Mouse (Mus musculus) CH12.LX (cell line): ENCODE measurements at regions not wholly inside any gene's neighbourhood (a gene's known extent, or its start where the extent isn't known, plus 50 kb on each side); places are given as distances from the start of the nearest gene placed in this dataset.

ENCODE experiments used
- DNase-seq: peaks from one replicate; pipeline ENCODE4 v3.0.0-alpha.2; 2013; ENCODE audit errors: extremely low read depth
- H3K27ac ChIP-seq: 2 replicates; pipeline ENCODE4 v1.5.1; 2012; ENCODE audit warnings: low read depth, mild to moderate bottlenecking, control low read depth, moderate library complexity; ENCODE audit not compliant: insufficient read depth
- H3K27me3 ChIP-seq: replicated peaks from 2 replicates; pipeline ENCODE3; 2012; ENCODE audit warnings: inconsistent platforms
- H3K36me3 ChIP-seq, 2 experiments: replicated peaks in 1 of 2; 2 replicates each; pipeline versions ENCODE3 to v1.6.1; 2012; ENCODE audit warnings: inconsistent platforms in 1 of 2, low read length in 1 of 2, mild to moderate bottlenecking in 1 of 2, mixed read lengths in 1 of 2, moderate library complexity in 1 of 2; ENCODE audit not compliant: control insufficient read depth in 1 of 2, insufficient read depth in 1 of 2
- H3K4me1 ChIP-seq, 2 experiments: 2 replicates each; pipeline ENCODE4 v1.6.1; 2012; ENCODE audit warnings: inconsistent platforms in 1 of 2, moderate library complexity in 1 of 2; ENCODE audit not compliant: insufficient read depth in 2 of 2, control insufficient read depth in 1 of 2
- H3K4me2 ChIP-seq: 2 replicates; pipeline ENCODE4 v1.6.1; 2012; ENCODE audit warnings: low read depth, mild to moderate bottlenecking, control low read depth; ENCODE audit not compliant: poor library complexity, insufficient read depth, severe bottlenecking
- H3K4me3 ChIP-seq, 3 experiments: fragments of 150-350 bp in 1 of 3; sonication (generic) in 1 of 3; replicated peaks in 1 of 3; 2 replicates each; pipeline versions ENCODE3 to v1.5.1; 2011 to 2012; ENCODE audit warnings: low read depth in 2 of 3, low read length in 2 of 3, mild to moderate bottlenecking in 2 of 3, moderate library complexity in 2 of 3, control low read depth in 1 of 3, improper control_type of control experiment in 1 of 3, inconsistent platforms in 1 of 3, mixed read lengths in 1 of 3; ENCODE audit not compliant: poor library complexity in 1 of 3
- H3K79me2 ChIP-seq: replicated peaks from 2 replicates; pipeline ENCODE4 v1.6.1; 2012; ENCODE audit warnings: mild to moderate bottlenecking, moderate library complexity; ENCODE audit not compliant: control insufficient read depth, poor library complexity, insufficient read depth, severe bottlenecking; ENCODE audit errors: extremely low read depth
- H3K9ac ChIP-seq: 2 replicates; pipeline ENCODE4 v1.6.1; 2012; ENCODE audit warnings: low read depth, mild to moderate bottlenecking, control low read depth, moderate library complexity; ENCODE audit not compliant: insufficient read depth
- H3K9me3 ChIP-seq: replicated peaks from 2 replicates; pipeline ENCODE3; 2012; ENCODE audit warnings: low read length, inconsistent platforms, mixed read lengths
- CHD2 ChIP-seq: IDR thresholded peaks from 2 replicates; pipeline ENCODE4 v1.6.1; 2011; ENCODE audit warnings: low read length, improper control_type of control experiment
- CTCF ChIP-seq, 2 experiments: IDR thresholded peaks in 1 of 2; conservative IDR thresholded peaks in 1 of 2; 2 replicates each; pipeline ENCODE4 v1.5.1; 2011 to 2012; ENCODE audit warnings: low read depth in 2 of 2, low read length in 2 of 2, improper control_type of control experiment in 1 of 2, inconsistent platforms in 1 of 2, mild to moderate bottlenecking in 1 of 2, moderate library complexity in 1 of 2
- E2F4 ChIP-seq: IDR thresholded peaks from 2 replicates; pipeline ENCODE4 v1.6.1; 2011; ENCODE audit warnings: low read depth, low read length, improper control_type of control experiment; ENCODE audit not compliant: insufficient replicate concordance
- EP300 ChIP-seq: IDR thresholded peaks from 2 replicates; pipeline ENCODE4 v1.6.1; 2011; ENCODE audit warnings: low read length, improper control_type of control experiment
- GABPA ChIP-seq: IDR thresholded peaks from 2 replicates; pipeline ENCODE4 v1.6.1; 2012; ENCODE audit warnings: low read depth, low read length, improper control_type of control experiment, inconsistent platforms; ENCODE audit not compliant: insufficient replicate concordance
- HCFC1 ChIP-seq: IDR thresholded peaks from 2 replicates; pipeline ENCODE4 v1.6.1; 2012; ENCODE audit warnings: low read depth, mild to moderate bottlenecking, inconsistent platforms, low read length, improper control_type of control experiment
- JUND ChIP-seq: conservative IDR thresholded peaks from 2 replicates; pipeline ENCODE4 v1.6.1; 2011; ENCODE audit warnings: low read depth, low read length, improper control_type of control experiment
- KAT2A ChIP-seq: IDR thresholded peaks from 2 replicates; pipeline ENCODE4 v1.6.1; 2012; ENCODE audit warnings: low read length, improper control_type of control experiment, inconsistent platforms; ENCODE audit not compliant: insufficient replicate concordance
- MEF2A ChIP-seq: IDR thresholded peaks from 2 replicates; pipeline ENCODE4 v1.6.1; 2014; ENCODE audit warnings: low read depth, mild to moderate bottlenecking, inconsistent platforms, low read length, improper control_type of control experiment, borderline replicate concordance
- MXI1 ChIP-seq: IDR thresholded peaks from 2 replicates; pipeline ENCODE4 v1.6.1; 2011; ENCODE audit warnings: mild to moderate bottlenecking, low read depth, low read length, improper control_type of control experiment
- MYC ChIP-seq: IDR thresholded peaks from 2 replicates; pipeline ENCODE4 v1.6.1; 2011; ENCODE audit warnings: low read depth, mild to moderate bottlenecking, improper control_type of control experiment, low read length
- NRF1 ChIP-seq: IDR thresholded peaks from 2 replicates; pipeline ENCODE4 v1.6.1; 2014; ENCODE audit warnings: low read depth, mild to moderate bottlenecking, inconsistent platforms, low read length, improper control_type of control experiment, moderate library complexity
- POLR2AphosphoS2 ChIP-seq: IDR thresholded peaks from 2 replicates; pipeline ENCODE4 v1.6.1; 2011; ENCODE audit warnings: low read depth, low read length, improper control_type of control experiment
- RAD21 ChIP-seq: IDR thresholded peaks from 2 replicates; pipeline ENCODE4 v1.6.1; 2011; ENCODE audit warnings: low read depth, mild to moderate bottlenecking, low read length, improper control_type of control experiment, moderate library complexity
- RCOR1 ChIP-seq: conservative IDR thresholded peaks from 2 replicates; pipeline ENCODE4 v1.6.1; 2012; ENCODE audit warnings: low read depth, mild to moderate bottlenecking, inconsistent platforms, low read length, improper control_type of control experiment
- TCF12 ChIP-seq: IDR thresholded peaks from 2 replicates; pipeline ENCODE4 v1.6.1; 2014; ENCODE audit warnings: low read depth, mild to moderate bottlenecking, inconsistent platforms, low read length, improper control_type of control experiment
- USF1 ChIP-seq: IDR thresholded peaks from 2 replicates; pipeline ENCODE4 v1.6.1; 2014; ENCODE audit warnings: low read depth, mild to moderate bottlenecking, inconsistent platforms, low read length, improper control_type of control experiment
- ZC3H11A ChIP-seq: IDR thresholded peaks from 2 replicates; pipeline ENCODE4 v1.6.1; 2012; ENCODE audit warnings: low read depth, mild to moderate bottlenecking, inconsistent platforms, low read length, improper control_type of control experiment
- ZKSCAN1 ChIP-seq: IDR thresholded peaks from 2 replicates; pipeline ENCODE4 v1.6.1; 2012; ENCODE audit warnings: low read depth, inconsistent platforms, low read length, improper control_type of control experiment, borderline replicate concordance
- ZMIZ1 ChIP-seq: IDR thresholded peaks from 2 replicates; pipeline ENCODE4 v1.6.1; 2012; ENCODE audit warnings: low read depth, mild to moderate bottlenecking, inconsistent platforms, low read length, improper control_type of control experiment
- ZNF384 ChIP-seq: IDR thresholded peaks from 2 replicates; pipeline ENCODE4 v1.6.1; 2012; ENCODE audit warnings: low read depth, low read length, improper control_type of control experiment, inconsistent platforms
- dilution Hi-C: fragments of 300-500 bp; cut with MboI; formaldehyde crosslinking; loops from 2 replicates; pipeline ENCODE4 v1.14.3; 2020; ENCODE audit warnings: low sequenced_read_pairs; ENCODE audit not compliant: extremely low pct_unique_long_range_greater_than_20kb, extremely low pct_ligation_motif_present
- in situ Hi-C: fragments of 300-500 bp; cut with MboI; formaldehyde crosslinking; loops from 3 replicates; pipeline ENCODE4 v1.14.3; 2019; ENCODE audit warnings: low sequenced_read_pairs, low pct_ligation_motif_present, low pct_unique_long_range_greater_than_20kb, mixed read lengths

- H3K36me3 ChIP-seq, result no peaks in the 10 kb centered on the region
- no peak overlapping the region for H3K4me2 ChIP-seq
- DNase-seq, result no peak
- dilution Hi-C loops, result no loop called here
- H3K27ac ChIP-seq, result no peak overlapping the region
- no peaks in the 10 kb centered on the region for H3K9me3 ChIP-seq
- no peak for TF ChIP-seq MYC
- no peak for TF ChIP-seq USF1
- TF ChIP-seq HCFC1, result no peak
- TF ChIP-seq ZC3H11A, result no peak
- no peak for TF ChIP-seq GABPA
- no peak for TF ChIP-seq MXI1
- TF ChIP-seq ZKSCAN1, result no peak
- TF ChIP-seq MEF2A, result no peak
- no peak for TF ChIP-seq ZMIZ1
- no peak for TF ChIP-seq RAD21
- TF ChIP-seq ZNF384, result no peak
- no peak for TF ChIP-seq POLR2AphosphoS2
- TF ChIP-seq NRF1, result no peak
- TF ChIP-seq RCOR1, result no peak
- no peak for TF ChIP-seq JUND
- no peak for TF ChIP-seq CTCF (conservative IDR thresholded peaks at IDR 0.05 in 1 of 2, IDR thresholded peaks at IDR 0.05 in 1 of 2; ENCODE audit: low read depth in 2 of 2, low read length in 2 of 2)
- no peak for TF ChIP-seq EP300
- no peaks in the 10 kb centered on the region for H3K27me3 ChIP-seq
- in situ Hi-C loops, result no loop called here
- no peak overlapping the region for H3K9ac ChIP-seq
- no peaks in the 10 kb centered on the region for H3K79me2 ChIP-seq
- no peak overlapping the region for H3K4me3 ChIP-seq
- no peaks in the 10 kb centered on the region for H3K4me1 ChIP-seq
Measured at GRCm38 (mm10) chr3:148595561-148595960, 394.8 kb downstream of the Adgrl2 start.

- no peak overlapping the region for H3K27ac ChIP-seq
- no peak overlapping the region for H3K4me3 ChIP-seq
- no peaks in the 10 kb centered on the region for H3K79me2 ChIP-seq
- no peaks in the 10 kb centered on the region for H3K27me3 ChIP-seq
- in situ Hi-C loops, result no loop called here
- H3K36me3 ChIP-seq, result no peaks in the 10 kb centered on the region
- H3K4me2 ChIP-seq, result no peak overlapping the region
- dilution Hi-C loops, result no loop called here
- TF ChIP-seq TCF12 (no peak), KAT2A (no peak), E2F4 (no peak), CHD2 (no peak), NRF1 (no peak), MXI1 (no peak)
- no peaks in the 10 kb centered on the region for H3K9me3 ChIP-seq
- DNase-seq, result no peak
- H3K4me1 ChIP-seq, result no peaks in the 10 kb centered on the region
- H3K9ac ChIP-seq, result no peak overlapping the region
Measured at GRCm38 (mm10) chr3:148589556-148589955, 400.8 kb downstream of the Adgrl2 start.
